Mouse (Mus musculus) cerebellum, adult 2 months (tissue): Measurements from ENCODE around the gene Olfr646.

Experiments used
- CTCF ChIP-seq: fragments of 200-500 bp; IDR thresholded peaks from 2 replicates; pipeline ENCODE4 v1.5.1; 2011; ENCODE audit warnings: low read depth, mild to moderate bottlenecking, control low read depth, low read length, moderate library complexity, borderline replicate concordance; ENCODE audit not compliant: insufficient read depth
- POLR2A ChIP-seq: fragments of 200-500 bp; IDR thresholded peaks from 2 replicates; pipeline ENCODE4 v1.6.1; 2011; ENCODE audit warnings: low read length, control low read depth, borderline replicate concordance; ENCODE audit not compliant: insufficient read depth

DNA sequence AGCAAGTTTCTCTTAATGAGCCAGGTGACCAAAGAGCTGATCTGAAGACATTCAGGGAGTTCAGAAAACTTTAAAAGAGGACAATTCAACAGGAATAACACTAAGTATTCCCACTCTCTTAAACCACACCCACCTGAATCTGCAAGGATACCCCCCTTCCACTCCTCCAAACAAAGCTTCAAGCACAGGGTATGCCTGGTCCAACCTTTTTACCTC, at the start of gene Olfr646:
- TF ChIP-seq POLR2A (no peak), CTCF (no peak)
